Mouse (Mus musculus) midbrain, postnatal 0 days (tissue): ENCODE measurements around the gene Zfp281. TPM values are rescaled to one million over a fixed set of nuclear protein-coding genes. Genes with fewer than 3 reads are reported as not detected.

Experiments used
- ATAC-seq: fragments of 200-750 bp; cut with Nextera tagmentation; 2 replicates; pipeline ENCODE4 v1.8.0; 2017; ENCODE audit warnings: moderate number of reproducible peaks, mild to moderate bottlenecking, moderate TSS enrichment, moderate library complexity; ENCODE audit not compliant: low FRiP score
- DNase-seq: peaks from one replicate; pipeline ENCODE4 v3.0.0-alpha.2; 2015; ENCODE audit warnings: low spot score
- H3K27ac ChIP-seq: fragments of 300-500 bp; sonication (generic); 2 replicates; pipeline ENCODE4 v1.5.1; 2014; ENCODE audit warnings: low read depth, mild to moderate bottlenecking, low read length, mixed read lengths
- H3K27me3 ChIP-seq: fragments of 300-500 bp; sonication (generic); 2 replicates; pipeline ENCODE4 v1.6.1; 2014; ENCODE audit warnings: low read length, control low read depth, mixed read lengths; ENCODE audit not compliant: insufficient read depth
- H3K36me3 ChIP-seq: fragments of 300-500 bp; sonication (generic); 2 replicates; pipeline ENCODE4 v1.6.1; 2014; ENCODE audit warnings: low read length, control low read depth, mixed read lengths; ENCODE audit not compliant: insufficient read depth
- H3K4me1 ChIP-seq: fragments of 300-500 bp; sonication (generic); 2 replicates; pipeline ENCODE4 v1.6.1; 2014; ENCODE audit warnings: mild to moderate bottlenecking, control low read depth, antibody characterized with exemption, low read length, mixed read lengths; ENCODE audit not compliant: insufficient read depth
- H3K4me2 ChIP-seq: fragments of 300-500 bp; sonication (generic); 2 replicates; pipeline ENCODE4 v1.6.1; 2014; ENCODE audit warnings: low read depth, mild to moderate bottlenecking, low read length, mixed read lengths; ENCODE audit not compliant: poor library complexity, severe bottlenecking
- H3K4me3 ChIP-seq: fragments of 300-500 bp; sonication (generic); 2 replicates; pipeline ENCODE4 v1.5.1; 2014; ENCODE audit warnings: low read depth, mild to moderate bottlenecking, low read length, moderate library complexity
- H3K9ac ChIP-seq: fragments of 300-500 bp; sonication (generic); replicated peaks from 2 replicates; pipeline ENCODE4 v1.6.1; 2014; ENCODE audit warnings: mild to moderate bottlenecking, low read length, moderate library complexity, mixed read lengths; ENCODE audit not compliant: poor library complexity, severe bottlenecking
- H3K9me3 ChIP-seq: fragments of 300-500 bp; sonication (generic); 2 replicates; pipeline ENCODE4 v1.6.1; 2016; ENCODE audit warnings: low read length, control low read depth
- CTCF ChIP-seq: IDR thresholded peaks from 2 replicates; pipeline ENCODE4 v1.5.1; 2016; ENCODE audit warnings: antibody characterized with exemption, mild to moderate bottlenecking
- WGBS: fragments of 180-500 bp; shearing (Covaris S2); extraction: QIAGEN DNeasy Blood & Tissue Kit; methylation state at CpG from one replicate; pipeline ENCODE4 v1.1.7; 2014; 5-methylcytosine and 5-hydroxymethylcytosine counted together
- polyA plus RNA-seq: library from polyadenylated mRNA; unstranded; fragments of >200 nt; fragmentation: Nextera tagmentation; extraction: Ambion mirVana; gene quantifications from 2 replicates; pipeline ENCODE4 v1.2.1, GENCODE M21; 2015
- total RNA-seq: library from RNA; depleted of rRNA; stranded (reverse); fragments of >200 nt; gene quantifications from 2 replicates; pipeline ENCODE4 v1.2.3, GENCODE M21; 2014

Zfp281 gene
- total and polyA plus RNA-seq, 2 experiments from 2014 or later, result 22.1 to 31.2 TPM

GRCm38 (mm10) chr1:136600067-136600466 lies 24.6 kb upstream of the Zfp281 start:
- H3K27ac ChIP-seq, result no peak overlapping the region
- no peaks in the 10 kb centered on the region for H3K36me3 ChIP-seq
- no peak overlapping the region for H3K4me2 ChIP-seq
- DNase-seq (no peak), ATAC-seq (no peak)
- H3K27me3 ChIP-seq, result no peaks in the 10 kb centered on the region
- no peaks in the 10 kb centered on the region for H3K4me1 ChIP-seq
- TF ChIP-seq CTCF, result no peak
- WGBS, result 63% methylated on average over 3 of the region's 3 CpGs
- no peaks in the 10 kb centered on the region for H3K9me3 ChIP-seq
- H3K9ac ChIP-seq, result no peak overlapping the region
- no peak overlapping the region for H3K4me3 ChIP-seq

GRCm38 (mm10) chr1:136600647-136601345 lies 23.9 kb upstream of the Zfp281 start:
- no peak for TF ChIP-seq CTCF
- no peak overlapping the region for H3K4me2 ChIP-seq
- WGBS, result 75% methylated on average over 9 of the region's 9 CpGs
- H3K27ac ChIP-seq, result no peak overlapping the region
- ATAC-seq (no peak), DNase-seq (no peak)
- no peak overlapping the region for H3K4me3 ChIP-seq
- H3K36me3 ChIP-seq, result no peaks in the 10 kb centered on the region
- H3K27me3 ChIP-seq, result no peaks in the 10 kb centered on the region
- no peaks in the 10 kb centered on the region for H3K9me3 ChIP-seq
- H3K9ac ChIP-seq, result no peak overlapping the region
- no peaks in the 10 kb centered on the region for H3K4me1 ChIP-seq

- no peaks in the 10 kb centered on the region for H3K27me3 ChIP-seq
- no peak for TF ChIP-seq CTCF
- H3K4me3 ChIP-seq, result no peak overlapping the region
- DNase-seq, result no peak
- no peak overlapping the region for H3K27ac ChIP-seq
- no peaks in the 10 kb centered on the region for H3K4me1 ChIP-seq
- H3K9me3 ChIP-seq, result no peaks in the 10 kb centered on the region
- WGBS, result 87% methylated on average over 10 of the region's 10 CpGs
- no peak overlapping the region for H3K9ac ChIP-seq
- H3K36me3 ChIP-seq, result no peaks in the 10 kb centered on the region
- ATAC-seq, result no peak
- H3K4me2 ChIP-seq, result no peak overlapping the region
These were observed 23.3 kb upstream of the Zfp281 start for GRCm38 (mm10) chr1:136601346-136601888.

GRCm38 (mm10) chr1:136602303-136602702 lies 22.4 kb upstream of the Zfp281 start:
- no peak overlapping the region for H3K4me3 ChIP-seq
- H3K27ac ChIP-seq, result no peak overlapping the region
- no peak for TF ChIP-seq CTCF
- H3K9ac ChIP-seq, result no peak overlapping the region
- DNase-seq, result no peak
- no peak for ATAC-seq
- H3K9me3 ChIP-seq, result no peaks in the 10 kb centered on the region
- H3K4me2 ChIP-seq, result no peak overlapping the region
- H3K4me1 ChIP-seq, result no peaks in the 10 kb centered on the region
- WGBS, result 82% methylated on average over 5 of the region's 5 CpGs
- no peaks in the 10 kb centered on the region for H3K27me3 ChIP-seq
- H3K36me3 ChIP-seq, result no peaks in the 10 kb centered on the region

GRCm38 (mm10) chr1:136604190-136604589 lies 20.5 kb upstream of the Zfp281 start:
- Histone ChIP-seq H3K27me3 (no peaks in the 10 kb centered on the region), H3K4me3 (no peak overlapping the region), H3K4me1 (no peaks in the 10 kb centered on the region), H3K4me2 (no peak overlapping the region), H3K9ac (no peak overlapping the region), H3K36me3 (no peaks in the 10 kb centered on the region), H3K27ac (no peak overlapping the region), H3K9me3 (no peaks in the 10 kb centered on the region)
- DNase-seq (no peak), ATAC-seq (no peak)
- 87% methylated on average over 4 of the region's 4 CpGs for WGBS
- TF ChIP-seq CTCF, result no peak

GRCm38 (mm10) chr1:136605790-136606189 lies 18.9 kb upstream of the Zfp281 start:
- TF ChIP-seq CTCF, result no peak
- 83% methylated on average over 9 of the region's 9 CpGs for WGBS

More at GRCm38 (mm10) chr1:136605790-136606189, 18.9 kb upstream of the Zfp281 start:
- Histone ChIP-seq H3K9me3 (no peaks in the 10 kb centered on the region), H3K4me1 (no peaks in the 10 kb centered on the region), H3K4me2 (no peak overlapping the region), H3K27me3 (no peaks in the 10 kb centered on the region), H3K27ac (no peak overlapping the region), H3K36me3 (no peaks in the 10 kb centered on the region), H3K4me3 (no peak overlapping the region), H3K9ac (no peak overlapping the region)
- ATAC-seq (no peak), DNase-seq (no peak)
